Mouse (Mus musculus): ENCODE results near the gene Klhl29. TPM values are rescaled to one million over a fixed set of nuclear protein-coding genes. Genes with fewer than 3 reads are reported as not detected.

Gene Klhl29
- total RNA-seq, 4 experiments from 2014 or later = 2.1 to 3.5 (median 2.7) TPM

GRCm38 (mm10) chr12:5187773-5188333 lies 187.6 kb downstream of the Klhl29 start:
- peak in 1 of 2 experiments; percentile 38 for DNase-seq (ENCODE audit: low spot score in 2 of 2)

GRCm38 (mm10) chr12:5186645-5187044 lies 188.8 kb downstream of the Klhl29 start:
- no peak for DNase-seq (ENCODE audit: low spot score in 2 of 2)

GRCm38 (mm10) chr12:5185603-5186002 lies 189.9 kb downstream of the Klhl29 start:
- DNase-seq (ENCODE audit: low spot score in 2 of 2) = no peak

- no peak for DNase-seq (ENCODE audit: low spot score in 2 of 2)
Measured at GRCm38 (mm10) chr12:5182586-5182985, 192.9 kb downstream of the Klhl29 start.

GRCm38 (mm10) chr12:5182165-5182564 lies 193.3 kb downstream of the Klhl29 start:
- DNase-seq (ENCODE audit: low spot score in 2 of 2) = no peak

- peak; percentile 29 to 37 for DNase-seq (ENCODE audit: low spot score in 2 of 2)
Measured at GRCm38 (mm10) chr12:5176716-5177341, 198.7 kb downstream of the Klhl29 start.

- no peak for DNase-seq (ENCODE audit: low spot score in 2 of 2)
Measured at GRCm38 (mm10) chr12:5166141-5166540, 209.3 kb downstream of the Klhl29 start.

- DNase-seq (ENCODE audit: low spot score in 2 of 2) = no peak
Measured at GRCm38 (mm10) chr12:5165411-5165810, 210.1 kb downstream of the Klhl29 start.

GRCm38 (mm10) chr12:5162672-5163071 lies 212.8 kb downstream of the Klhl29 start:
- no peak for DNase-seq (ENCODE audit: low spot score in 2 of 2)

GRCm38 (mm10) chr12:5161631-5162030 lies 213.9 kb downstream of the Klhl29 start:
- DNase-seq (ENCODE audit: low spot score in 2 of 2) = no peak

- DNase-seq (ENCODE audit: low spot score in 2 of 2) = no peak
Measured at GRCm38 (mm10) chr12:5157931-5158481, 217.5 kb downstream of the Klhl29 start.

- peak in 1 of 2 experiments; percentile 37 for DNase-seq (ENCODE audit: low spot score in 2 of 2)
Measured at GRCm38 (mm10) chr12:5157021-5157681, 218.3 kb downstream of the Klhl29 start.

GRCm38 (mm10) chr12:5155177-5155576 lies 220.3 kb downstream of the Klhl29 start:
- DNase-seq (ENCODE audit: low spot score in 2 of 2) = no peak

GRCm38 (mm10) chr12:5151859-5152258 lies 223.6 kb downstream of the Klhl29 start:
- no peak for DNase-seq (ENCODE audit: low spot score in 2 of 2)

- no peak for DNase-seq (ENCODE audit: low spot score in 2 of 2)
Measured at GRCm38 (mm10) chr12:5147346-5148035, 228.0 kb downstream of the Klhl29 start.

GRCm38 (mm10) chr12:5143903-5144781 lies 231.3 kb downstream of the Klhl29 start:
- DNase-seq (ENCODE audit: low spot score in 2 of 2) = no peak

GRCm38 (mm10) chr12:5143224-5143623 lies 232.3 kb downstream of the Klhl29 start:
- no peak for DNase-seq (ENCODE audit: low spot score in 2 of 2)

- DNase-seq (ENCODE audit: low spot score in 2 of 2) = peak; percentile 77 to 82
Measured at GRCm38 (mm10) chr12:5142776-5143175, 232.7 kb downstream of the Klhl29 start.

- DNase-seq (ENCODE audit: low spot score in 2 of 2) = no peak
Measured at GRCm38 (mm10) chr12:5141040-5141439, 234.4 kb downstream of the Klhl29 start.

GRCm38 (mm10) chr12:5139302-5139701 lies 236.2 kb downstream of the Klhl29 start:
- DNase-seq (ENCODE audit: low spot score in 2 of 2) = no peak

- DNase-seq (ENCODE audit: low spot score in 2 of 2) = peak in 1 of 2 experiments; percentile 18
Measured at GRCm38 (mm10) chr12:5136300-5136699, 239.2 kb downstream of the Klhl29 start.

Data from gastrocnemius, adult 8-10 months (tissue).